ENCODE assay signal across 1 mouse cellular context in the genomic region with DNA sequence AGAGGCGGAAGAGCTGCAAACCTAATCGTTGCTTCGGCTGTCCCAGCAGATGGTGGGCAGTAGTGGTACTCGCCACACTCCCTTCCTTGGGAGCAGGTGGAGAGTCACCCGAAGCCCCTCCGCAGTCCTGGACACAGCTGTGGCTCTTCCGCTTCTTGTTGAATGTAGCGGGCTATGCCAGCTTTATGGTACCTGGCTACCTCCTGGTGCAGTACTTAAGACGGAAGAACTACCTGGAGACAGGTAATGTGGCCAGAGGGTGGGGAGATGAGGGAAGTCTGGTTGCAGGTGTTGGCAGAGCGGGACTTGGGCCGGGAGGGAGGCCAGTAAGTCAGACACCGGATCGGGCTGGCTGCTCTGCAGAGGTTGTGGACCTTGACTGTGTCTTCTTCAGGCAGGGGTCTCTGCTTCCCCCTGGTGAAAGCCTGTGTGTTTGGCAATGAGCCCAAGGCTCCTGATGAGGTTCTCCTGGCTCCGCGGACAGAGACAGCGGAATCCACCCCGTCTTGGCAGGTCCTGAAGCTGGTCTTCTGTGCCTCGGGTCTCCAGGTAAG.
TF ChIP-seq lines count a peak whose summit lies in the region.

No protein-coding gene starts in this region.

TF ChIP-seq in MEL, 35 proteins besides CTCF, POLR2A, EP300 and RAD21 (continued from another document):
- TF ChIP-seq E2F4 (IDR thresholded peaks at IDR 0.05; ENCODE audit: borderline replicate concordance, low read depth, low read length), result no peak
- no peak for TF ChIP-seq HCFC1 (IDR thresholded peaks at IDR 0.05; ENCODE audit: low read depth, low read length)
- TF ChIP-seq GATA1 (IDR thresholded peaks at IDR 0.05; ENCODE audit: low read depth, low read length), result no peak
- TF ChIP-seq MEF2A (IDR thresholded peaks at IDR 0.05; ENCODE audit: extremely low read depth, insufficient replicate concordance, low read depth, low read length, poor library complexity, severe bottlenecking), result no peak
